In genomic region chr9:122864848-122865247, GRCm38 (mm10) we compare ENCODE assay signal across 9 mouse cellular contexts. TPM values are rescaled to one million over a fixed set of nuclear protein-coding genes. Genes with fewer than 3 reads are reported as not detected.
A peak's percentile ranks its signal among the peaks of the same experiment; 100 is the strongest.
DNase-seq lines count a peak whose midpoint lies in the region; ATAC-seq and TF ChIP-seq lines count a peak whose summit lies in the region.
"Had no signal": no experiment of that assay in that cellular context is flagged by ENCODE, and none has a peak within 500 bp of the region (broad histone marks: within the 10 kb centered on the region; RNA-seq: fewer than 3 reads in every experiment).

No protein-coding gene starts in this region.

- no peak for TF ChIP-seq CTCF in ES-Bruce4 (IDR thresholded peaks at IDR 0.05; ENCODE audit: low read depth, low read length)

- WGBS in heart, embryonic 13.5 days = 70% methylated on average over 3 of the region's 3 CpGs
- WGBS in forebrain, embryonic 15.5 days = 58% methylated on average over 3 of the region's 3 CpGs
- 60% methylated on average over 3 of the region's 3 CpGs for WGBS in macrophage (ENCODE audit: missing documents)

- no peak overlapping the region for H3K27ac ChIP-seq in heart, embryonic 13.5 days (replicated peaks)
- H3K27ac ChIP-seq in ES-Bruce4 (ENCODE audit: insufficient read depth, low read length) (no peak overlapping the region), macrophage (no peak overlapping the region)
- H3K27ac ChIP-seq in forebrain, embryonic 15.5 days (replicated peaks) = no peak overlapping the region

- peaks cover 51% of the 10 kb centered on the region for H3K79me2 ChIP-seq in macrophage (ENCODE audit: inconsistent target)

- H3K9me3 ChIP-seq in heart, embryonic 13.5 days = peaks cover 33% of the 10 kb centered on the region
- H3K9me3 ChIP-seq in ES-Bruce4 (replicated peaks; ENCODE audit: control insufficient read depth, insufficient read depth, low read length, poor library complexity, severe bottlenecking) = peaks cover 33% of the 10 kb centered on the region
- no peaks in the 10 kb centered on the region for H3K9me3 ChIP-seq in forebrain, embryonic 15.5 days

- no peak for TF ChIP-seq POLR2A in ES-Bruce4 (IDR thresholded peaks at IDR 0.05; ENCODE audit: insufficient read depth, low read length)

- H3K4me3 ChIP-seq in heart, embryonic 13.5 days = peak overlapping the region; percentile 88
- peak overlapping the region; percentile 22; the same call in 1 of the 2 replicates for H3K4me3 ChIP-seq in ES-Bruce4 (ENCODE audit: low read depth, low read length)
- H3K4me3 ChIP-seq in forebrain, embryonic 15.5 days = peak overlapping the region; percentile 97
- peak overlapping the region; percentile 83 for H3K4me3 ChIP-seq in macrophage (ENCODE audit: inconsistent target)

- peaks cover 21% of the 10 kb centered on the region for H3K4me1 ChIP-seq in heart, embryonic 13.5 days
- H3K4me1 ChIP-seq in ES-Bruce4 (ENCODE audit: control insufficient read depth, insufficient read depth, low read length) = no peaks in the 10 kb centered on the region
- H3K4me1 ChIP-seq in forebrain, embryonic 15.5 days = peaks cover 20% of the 10 kb centered on the region

- TF ChIP-seq EP300 in ES-Bruce4 (IDR thresholded peaks at IDR 0.05; ENCODE audit: insufficient read depth, low read depth, low read length) = no peak

- no peaks in the 10 kb centered on the region; the same call in 1 of the 2 replicates for H3K27me3 ChIP-seq in heart, embryonic 13.5 days (replicated peaks)
- no peaks in the 10 kb centered on the region for H3K27me3 ChIP-seq in ES-Bruce4 (ENCODE audit: control insufficient read depth, insufficient read depth, low read length, poor library complexity, severe bottlenecking)
- no peaks in the 10 kb centered on the region for H3K27me3 ChIP-seq in forebrain, embryonic 15.5 days

- ATAC-seq in heart, embryonic 13.5 days (ENCODE audit: extremely low read depth, insufficient number of reproducible peaks, low FRiP score, low TSS enrichment) = no peak
- no peak for ATAC-seq in forebrain, embryonic 15.5 days (replicated peaks)

- intact Hi-C loops in heart, postnatal 14 days (cut with DNase I) = loop anchor here (2.0 kb wide), 1 partner anchor 60 kb away; the partner anchor contains the start of gene Tcaim

- DNase-seq in heart, postnatal 14 days = no peak
- DNase-seq in Muller cell, postnatal 12 days (ENCODE audit: inconsistent ontology term) = no peak
- DNase-seq in adrenal gland, postnatal 4 days (ENCODE audit: low spot score in 2 of 2) = no peak
- DNase-seq in retina, postnatal 1 day = no peak

- peak overlapping the region; percentile 95 for H3K9ac ChIP-seq in heart, embryonic 13.5 days
- peak overlapping the region; percentile 74 for H3K9ac ChIP-seq in ES-Bruce4 (ENCODE audit: low read depth, poor library complexity, severe bottlenecking)
- H3K9ac ChIP-seq in forebrain, embryonic 15.5 days (replicated peaks) = peak overlapping the region; percentile 85

- peak overlapping the region; percentile 87 for H3K4me2 ChIP-seq in heart, embryonic 13.5 days
- H3K4me2 ChIP-seq in forebrain, embryonic 15.5 days (replicated peaks) = peak overlapping the region; percentile 43

- peaks cover 31% of the 10 kb centered on the region for H3K36me3 ChIP-seq in heart, embryonic 13.5 days
- H3K36me3 ChIP-seq in ES-Bruce4 (ENCODE audit: control insufficient read depth, insufficient read depth, low read length, poor library complexity, severe bottlenecking) (peaks cover 24% of the 10 kb centered on the region), macrophage (ENCODE audit: inconsistent target) (peaks cover 23% of the 10 kb centered on the region)
- H3K36me3 ChIP-seq in forebrain, embryonic 15.5 days = peaks cover 30% of the 10 kb centered on the region

RNA-seq across cellular contexts. Expression of gene Zfp445, which starts 1.0 kb away (rescaled TPM):
- polyA plus RNA-seq in heart, embryonic 13.5 days (2015; fragmentation: Nextera tagmentation; extraction: Ambion mirVana) = 33.7 and 40.3 TPM in 2 replicates
- 100 to 1,000 TPM; 109 to 113 TPM for total RNA-seq in heart, postnatal 14 days (2021)
- polyA plus RNA-seq in ES-Bruce4 (2011; ENCODE audit: insufficient read depth, insufficient read length, low read depth, missing spikeins) (92.4 and 107 TPM in 2 replicates), macrophage (2018) (25.1 to 44.1 TPM (median 37.2 TPM) in 3 replicates)
- polyA plus RNA-seq in forebrain, embryonic 15.5 days (2015; fragmentation: Nextera tagmentation; extraction: Ambion mirVana) = 103 and 115 TPM in 2 replicates
- total RNA-seq in macrophage (2018; cell fraction: chromatin; rRNA removed) = 100 to 1,000 TPM; 184 to 451 (median 321) TPM
- 10 to 100 TPM; 21.5 to 64.3 (median 40.2) TPM for total RNA-seq in macrophage (2018; cell fraction: cytosol; rRNA removed)
- total RNA-seq in macrophage (2018; cell fraction: nucleus; rRNA removed) = 100 to 1,000 TPM; 103 to 270 (median 197) TPM
- 100 to 1,000 TPM; 194 to 202 TPM for total RNA-seq in adrenal gland, postnatal 4 days (2021)

RNA-seq across cellular contexts. Expression of gene Zkscan7, which starts 20.6 kb away (rescaled TPM):
- polyA plus RNA-seq in heart, embryonic 13.5 days (2015; fragmentation: Nextera tagmentation; extraction: Ambion mirVana) = 2.1 and 3.0 TPM in 2 replicates
- total RNA-seq in heart, postnatal 14 days (2021) = 1 to 10 TPM; 4.8 to 5.0 TPM
- polyA plus RNA-seq in ES-Bruce4 (2011; ENCODE audit: insufficient read depth, insufficient read length, low read depth, missing spikeins) (3.1 and 3.6 TPM in 2 replicates), macrophage (2018) (0.59 to 0.82 TPM (median 0.68 TPM) in 3 replicates)
- polyA plus RNA-seq in forebrain, embryonic 15.5 days (2015; fragmentation: Nextera tagmentation; extraction: Ambion mirVana) = 4.1 and 4.6 TPM in 2 replicates
- 1 to 10 TPM in 18 of 26 experiments, under 1 TPM in 7, not detected in 1; 0.30 to 8.0 (median 2.7) TPM for total RNA-seq in macrophage (2018; cell fraction: chromatin; rRNA removed)
- total RNA-seq in macrophage (2018; cell fraction: cytosol; rRNA removed) = 1 to 10 TPM in 12 of 26 experiments, under 1 TPM in 14; 0.14 to 2.2 (median 0.96) TPM
- 1 to 10 TPM in 16 of 26 experiments, under 1 TPM in 8, not detected in 2; 0.17 to 5.2 (median 2.2) TPM for total RNA-seq in macrophage (2018; cell fraction: nucleus; rRNA removed)
- total RNA-seq in adrenal gland, postnatal 4 days (2021) = 10 to 100 TPM; 16.7 to 18.7 TPM

RNA-seq across cellular contexts. Expression of gene Gm35549, which starts 21.0 kb away (rescaled TPM):
- 0.25 TPM in 1 of 2 replicates, not detected in the other for polyA plus RNA-seq in heart, embryonic 13.5 days (2015; fragmentation: Nextera tagmentation; extraction: Ambion mirVana)
- total RNA-seq in heart, postnatal 14 days (2021) = not detected
- polyA plus RNA-seq in ES-Bruce4 (2011; ENCODE audit: insufficient read depth, insufficient read length, low read depth, missing spikeins) (not detected in 2 replicates), macrophage (2018) (not detected in 3 replicates)
- polyA plus RNA-seq in forebrain, embryonic 15.5 days (2015; fragmentation: Nextera tagmentation; extraction: Ambion mirVana) = 0.45 and 0.50 TPM in 2 replicates
- not detected for total RNA-seq in macrophage (2018; cell fraction: chromatin; rRNA removed)
- total RNA-seq in macrophage (2018; cell fraction: cytosol; rRNA removed) = not detected
- not detected for total RNA-seq in macrophage (2018; cell fraction: nucleus; rRNA removed)
- under 1 TPM; 0.31 to 0.42 TPM for total RNA-seq in adrenal gland, postnatal 4 days (2021)
- total RNA-seq: hematopoietic stem cell, adult 5-6 weeks had no signal

RNA-seq across cellular contexts. Expression of gene Zfp105, which starts 58.0 kb away (rescaled TPM):
- polyA plus RNA-seq in heart, embryonic 13.5 days (2015; fragmentation: Nextera tagmentation; extraction: Ambion mirVana) = 11.0 and 12.0 TPM in 2 replicates
- 1 to 10 TPM; 3.0 to 3.1 TPM for total RNA-seq in heart, postnatal 14 days (2021)
- polyA plus RNA-seq in ES-Bruce4 (2011; ENCODE audit: insufficient read depth, insufficient read length, low read depth, missing spikeins) (15.2 and 18.6 TPM in 2 replicates), macrophage (2018) (0.87 to 1.9 TPM (median 1.1 TPM) in 3 replicates)
- 22.5 and 23.7 TPM in 2 replicates for polyA plus RNA-seq in forebrain, embryonic 15.5 days (2015; fragmentation: Nextera tagmentation; extraction: Ambion mirVana)
- total RNA-seq in macrophage (2018; cell fraction: chromatin; rRNA removed) = 1 to 10 TPM in 14 of 26 experiments, under 1 TPM in 6, not detected in 6; 0.29 to 3.4 (median 1.6) TPM
- 1 to 10 TPM in 14 of 26 experiments, under 1 TPM in 12; 0.19 to 2.4 (median 1.0) TPM for total RNA-seq in macrophage (2018; cell fraction: cytosol; rRNA removed)
- 1 to 10 TPM in 16 of 26 experiments, under 1 TPM in 7, not detected in 3; 0.33 to 2.9 (median 1.3) TPM for total RNA-seq in macrophage (2018; cell fraction: nucleus; rRNA removed)
- 10 to 100 TPM in 1 of 2 experiments, 1 to 10 TPM in 1; 10.0 to 13.4 TPM for total RNA-seq in adrenal gland, postnatal 4 days (2021)
- total RNA-seq: hematopoietic stem cell, adult 5-6 weeks had no signal

RNA-seq across cellular contexts. Expression of gene Tcaim, which starts 59.5 kb away (rescaled TPM):
- polyA plus RNA-seq in heart, embryonic 13.5 days (2015; fragmentation: Nextera tagmentation; extraction: Ambion mirVana) = 4.6 and 4.8 TPM in 2 replicates
- total RNA-seq in heart, postnatal 14 days (2021) = 10 to 100 TPM; 34.8 to 35.2 TPM
- polyA plus RNA-seq in ES-Bruce4 (2011; ENCODE audit: insufficient read depth, insufficient read length, low read depth, missing spikeins) = 8.0 and 11.0 TPM in 2 replicates
- polyA plus RNA-seq in forebrain, embryonic 15.5 days (2015; fragmentation: Nextera tagmentation; extraction: Ambion mirVana) = 7.4 and 7.7 TPM in 2 replicates
- total RNA-seq in macrophage (2018; cell fraction: chromatin; rRNA removed) = 10 to 100 TPM in 15 of 26 experiments, 1 to 10 TPM in 11; 2.5 to 24.1 (median 11.7) TPM
- 1 to 10 TPM; 1.5 to 5.6 (median 3.8) TPM for total RNA-seq in macrophage (2018; cell fraction: cytosol; rRNA removed)
- total RNA-seq in macrophage (2018; cell fraction: nucleus; rRNA removed) = 10 to 100 TPM in 9 of 26 experiments, 1 to 10 TPM in 17; 1.3 to 19.4 (median 7.6) TPM
- polyA plus RNA-seq in macrophage (2018) = 3.2 to 5.7 TPM (median 4.8 TPM) in 3 replicates
- 10 to 100 TPM; 18.6 to 18.8 TPM for total RNA-seq in adrenal gland, postnatal 4 days (2021)

Comparison
In these comparisons a context has a peak if more than half of its experiments do, and no peak if none do; other contexts are left out.
1. H3K4me3 ChIP-seq: peak in every context shown above with its lines; median percentile 97 in forebrain, embryonic 15.5 days; 88 in heart, embryonic 13.5 days; 83 in macrophage; 22 in ES-Bruce4.